Mouse (Mus musculus) forebrain, embryonic 15.5 days (tissue): ENCODE results near the gene Grip1. TPM values are rescaled to one million over a fixed set of nuclear protein-coding genes. Genes with fewer than 3 reads are reported as not detected.
A peak's percentile ranks its signal among the peaks of the same experiment; 100 is the strongest.

ENCODE experiments used
- ATAC-seq: fragments of 200-750 bp; cut with Nextera tagmentation; replicated peaks from 2 replicates; pipeline ENCODE4 v1.8.0; 2017; ENCODE audit warnings: mild to moderate bottlenecking, moderate TSS enrichment, moderate library complexity
- H3K27ac ChIP-seq: fragments of 300-500 bp; sonication (generic); replicated peaks from 2 replicates; pipeline ENCODE4 v1.5.1; 2015; ENCODE audit warnings: mild to moderate bottlenecking, inconsistent platforms
- H3K27me3 ChIP-seq: fragments of 300-500 bp; sonication (generic); 2 replicates; pipeline ENCODE4 v1.6.1; 2015; ENCODE audit warnings: inconsistent platforms
- H3K36me3 ChIP-seq: fragments of 300-500 bp; sonication (generic); 2 replicates; pipeline ENCODE4 v1.6.1; 2015; ENCODE audit warnings: mild to moderate bottlenecking, inconsistent platforms
- H3K4me1 ChIP-seq: fragments of 300-500 bp; sonication (generic); 2 replicates; pipeline ENCODE4 v1.6.1; 2015; ENCODE audit warnings: inconsistent platforms
- H3K4me2 ChIP-seq: fragments of 300-500 bp; sonication (generic); replicated peaks from 2 replicates; pipeline ENCODE4 v1.6.1; 2015; ENCODE audit warnings: mild to moderate bottlenecking, inconsistent platforms
- H3K4me3 ChIP-seq: fragments of 300-500 bp; sonication (generic); 2 replicates; pipeline ENCODE4 v1.5.1; 2015; ENCODE audit warnings: mild to moderate bottlenecking, inconsistent platforms
- H3K9ac ChIP-seq: fragments of 300-500 bp; sonication (generic); replicated peaks from 2 replicates; pipeline ENCODE4 v1.6.1; 2015; ENCODE audit warnings: mild to moderate bottlenecking, inconsistent platforms
- H3K9me3 ChIP-seq: fragments of 300-500 bp; sonication (generic); 2 replicates; pipeline ENCODE4 v1.6.1; 2016; ENCODE audit warnings: inconsistent platforms
- WGBS: fragments of 180-500 bp; shearing (Covaris S2); methylation state at CpG from one replicate; pipeline ENCODE4 v1.1.7; 2015; ENCODE audit warnings: mixed read lengths; 5-methylcytosine and 5-hydroxymethylcytosine counted together
- polyA plus RNA-seq: library from polyadenylated mRNA; unstranded; fragments of >200 nt; fragmentation: Nextera tagmentation; extraction: Ambion mirVana; gene quantifications from 2 replicates; pipeline ENCODE4 v1.2.1, GENCODE M21; 2015

The Grip1 gene
- polyA plus RNA-seq, 1 experiment from 2014 or later, result 19.2 TPM

DNA sequence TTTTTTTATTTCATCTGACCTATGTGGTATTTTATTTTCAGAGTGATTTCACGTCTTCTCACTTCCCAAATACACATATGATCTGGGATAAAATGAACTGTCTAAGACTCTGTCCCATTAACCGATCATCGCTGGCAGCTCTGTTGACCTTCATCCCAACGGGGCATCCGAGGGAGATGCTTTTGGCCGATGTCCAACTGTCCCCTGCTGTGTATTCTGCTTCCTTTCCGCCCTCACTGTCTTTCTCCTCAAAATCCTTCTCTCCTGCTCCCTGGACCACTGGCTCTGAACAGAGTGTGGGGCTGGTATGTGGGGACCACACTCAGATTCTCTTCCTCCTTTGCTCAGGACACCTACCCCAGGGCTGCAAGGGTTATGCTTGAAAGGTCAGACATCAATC lies 370.1 kb downstream of the Grip1 start:
- Histone ChIP-seq H3K4me1 (peaks cover 31% of the 10 kb centered on the region), H3K27ac (no peak overlapping the region), H3K36me3 (no peaks in the 10 kb centered on the region), H3K4me2 (no peak overlapping the region), H3K9ac (no peak overlapping the region), H3K9me3 (no peaks in the 10 kb centered on the region), H3K27me3 (no peaks in the 10 kb centered on the region), H3K4me3 (no peak overlapping the region)
- 52% methylated on average over 7 of the region's 7 CpGs for WGBS
- ATAC-seq, result no peak

GRCm38 (mm10) chr10:119824521-119824920 lies 370.9 kb downstream of the Grip1 start:
- ATAC-seq, result no peak
- Histone ChIP-seq H3K9ac (no peak overlapping the region), H3K4me3 (no peak overlapping the region), H3K9me3 (no peaks in the 10 kb centered on the region), H3K36me3 (no peaks in the 10 kb centered on the region), H3K4me1 (peaks cover 23% of the 10 kb centered on the region), H3K27me3 (no peaks in the 10 kb centered on the region), H3K27ac (no peak overlapping the region), H3K4me2 (no peak overlapping the region)
- WGBS, result 83% methylated on average over 11 of the region's 11 CpGs

GRCm38 (mm10) chr10:119830388-119830956 lies 376.8 kb downstream of the Grip1 start:
- no peak overlapping the region for H3K9ac ChIP-seq
- no peaks in the 10 kb centered on the region for H3K36me3 ChIP-seq
- no peak overlapping the region for H3K27ac ChIP-seq
- no peaks in the 10 kb centered on the region for H3K27me3 ChIP-seq
- no peak overlapping the region for H3K4me3 ChIP-seq
- H3K4me2 ChIP-seq, result no peak overlapping the region
- H3K4me1 ChIP-seq, result peaks cover 9% of the 10 kb centered on the region
- WGBS, result 68% methylated on average over 6 of the region's 6 CpGs
- peaks cover 4% of the 10 kb centered on the region for H3K9me3 ChIP-seq
- no peak for ATAC-seq

DNA sequence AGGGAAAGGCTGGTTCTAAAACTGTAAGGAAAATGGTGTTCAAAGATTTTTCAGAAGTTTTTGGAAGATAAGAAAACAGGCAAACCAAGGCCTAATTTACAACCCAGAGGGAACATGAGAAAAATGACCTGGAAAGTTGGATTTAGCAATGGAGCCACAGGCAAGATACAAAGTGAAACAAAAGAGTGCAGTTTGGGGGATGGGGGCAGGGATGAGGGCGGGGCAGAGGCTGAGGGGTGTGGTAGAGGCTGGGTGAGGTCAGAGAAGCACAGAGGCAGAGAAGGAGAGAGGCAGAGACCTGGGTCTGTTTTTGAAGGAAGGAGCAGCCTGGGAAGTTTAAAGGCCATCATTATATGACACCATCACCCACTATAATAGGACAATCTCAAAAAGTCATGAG lies 377.5 kb downstream of the Grip1 start:
- Histone ChIP-seq H3K4me1 (peaks cover 9% of the 10 kb centered on the region), H3K27me3 (no peaks in the 10 kb centered on the region), H3K36me3 (no peaks in the 10 kb centered on the region), H3K9ac (no peak overlapping the region), H3K27ac (no peak overlapping the region), H3K4me3 (no peak overlapping the region), H3K4me2 (no peak overlapping the region), H3K9me3 (peaks cover 4% of the 10 kb centered on the region)
- ATAC-seq, result no peak
- WGBS, result 91% methylated on average over 1 of the region's 1 CpGs

- no peak overlapping the region for H3K4me2 ChIP-seq
- no peak for ATAC-seq
- H3K27me3 ChIP-seq, result no peaks in the 10 kb centered on the region
- H3K4me1 ChIP-seq, result peaks cover 11% of the 10 kb centered on the region
- WGBS, result 84% methylated on average over 5 of the region's 5 CpGs
- peaks cover 4% of the 10 kb centered on the region for H3K9me3 ChIP-seq
- H3K27ac ChIP-seq, result no peak overlapping the region
- H3K4me3 ChIP-seq, result no peak overlapping the region
- H3K9ac ChIP-seq, result no peak overlapping the region
- H3K36me3 ChIP-seq, result no peaks in the 10 kb centered on the region
Measured at GRCm38 (mm10) chr10:119833334-119833733, 379.7 kb downstream of the Grip1 start.

GRCm38 (mm10) chr10:119834122-119834521 lies 380.5 kb downstream of the Grip1 start:
- no peaks in the 10 kb centered on the region for H3K36me3 ChIP-seq
- H3K9me3 ChIP-seq, result peaks cover 4% of the 10 kb centered on the region
- no peak for ATAC-seq
- no peak overlapping the region for H3K4me3 ChIP-seq
- H3K4me2 ChIP-seq, result no peak overlapping the region
- no peaks in the 10 kb centered on the region for H3K27me3 ChIP-seq
- 61% methylated on average over 4 of the region's 4 CpGs for WGBS
- no peak overlapping the region for H3K27ac ChIP-seq
- peaks cover 16% of the 10 kb centered on the region for H3K4me1 ChIP-seq
- H3K9ac ChIP-seq, result no peak overlapping the region

GRCm38 (mm10) chr10:119839645-119840044 lies 386.0 kb downstream of the Grip1 start:
- Histone ChIP-seq H3K4me1 (peaks cover 11% of the 10 kb centered on the region), H3K27ac (no peak overlapping the region), H3K4me2 (no peak overlapping the region), H3K36me3 (no peaks in the 10 kb centered on the region), H3K9ac (no peak overlapping the region), H3K27me3 (no peaks in the 10 kb centered on the region), H3K9me3 (no peaks in the 10 kb centered on the region), H3K4me3 (no peak overlapping the region)
- 85% methylated on average over 11 of the region's 11 CpGs for WGBS
- ATAC-seq, result 0 out of 2 replicates have a peak, but pooled peaks have one; percentile 38

GRCm38 (mm10) chr10:119842004-119842403 lies 388.4 kb downstream of the Grip1 start:
- H3K27me3 ChIP-seq, result no peaks in the 10 kb centered on the region
- no peak for ATAC-seq
- H3K36me3 ChIP-seq, result no peaks in the 10 kb centered on the region
- no peaks in the 10 kb centered on the region for H3K9me3 ChIP-seq
- no peak overlapping the region for H3K9ac ChIP-seq
- no peak overlapping the region for H3K27ac ChIP-seq
- H3K4me3 ChIP-seq, result no peak overlapping the region
- peaks cover 22% of the 10 kb centered on the region for H3K4me1 ChIP-seq
- no peak overlapping the region for H3K4me2 ChIP-seq
- 88% methylated on average over 4 of the region's 4 CpGs for WGBS

DNA sequence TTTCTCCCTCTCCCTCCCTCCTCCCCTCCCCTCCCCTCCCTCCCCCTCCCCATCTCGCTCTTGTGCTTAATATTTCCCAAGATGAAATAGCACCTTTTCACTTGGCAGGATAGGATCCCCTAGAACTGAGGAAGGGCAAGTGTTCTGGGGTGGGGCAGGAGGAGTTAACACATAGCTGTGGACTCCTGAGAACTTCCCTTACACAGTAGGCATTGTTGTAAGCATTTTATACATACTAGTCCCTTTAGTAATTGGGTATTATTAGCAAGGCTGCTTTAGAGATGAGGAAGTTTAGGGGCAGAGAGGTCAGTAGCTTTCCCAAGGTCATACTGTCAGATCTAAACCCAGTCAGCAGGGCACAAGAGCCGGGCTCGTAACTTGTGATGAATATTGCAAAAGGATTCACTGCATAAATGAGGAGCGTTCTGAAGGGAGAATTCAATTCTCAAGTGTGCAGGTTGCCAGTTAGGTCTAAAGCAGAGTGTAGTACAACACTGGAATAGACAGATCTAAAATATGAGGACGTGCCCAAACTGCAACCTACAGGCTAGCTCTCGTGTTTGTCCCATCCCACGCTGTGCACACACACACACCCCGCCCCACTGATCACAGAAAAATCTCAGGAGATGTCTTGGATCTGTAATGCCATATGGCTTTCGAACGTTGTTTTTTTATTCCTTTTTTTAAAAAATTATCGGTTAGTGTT lies 392.2 kb downstream of the Grip1 start:
- peak; percentile 41; the same call in 1 of the 2 replicates for ATAC-seq
- Histone ChIP-seq H3K4me1 (peaks cover 14% of the 10 kb centered on the region), H3K9me3 (no peaks in the 10 kb centered on the region), H3K9ac (no peak overlapping the region), H3K36me3 (no peaks in the 10 kb centered on the region), H3K27ac (no peak overlapping the region), H3K4me2 (no peak overlapping the region), H3K27me3 (no peaks in the 10 kb centered on the region), H3K4me3 (no peak overlapping the region)
- WGBS, result 74% methylated on average over 11 of the region's 11 CpGs

GRCm38 (mm10) chr10:119851594-119851993 lies 398.0 kb downstream of the Grip1 start:
- no peak overlapping the region for H3K9ac ChIP-seq
- no peaks in the 10 kb centered on the region; the same call in 1 of the 2 replicates for H3K4me1 ChIP-seq
- no peaks in the 10 kb centered on the region for H3K36me3 ChIP-seq
- no peaks in the 10 kb centered on the region for H3K27me3 ChIP-seq
- H3K27ac ChIP-seq, result no peak overlapping the region
- no peak for ATAC-seq
- no peaks in the 10 kb centered on the region for H3K9me3 ChIP-seq
- no peak overlapping the region for H3K4me2 ChIP-seq
- 89% methylated on average over 11 of the region's 11 CpGs for WGBS
- H3K4me3 ChIP-seq, result no peak overlapping the region

- ATAC-seq, result no peak
- Histone ChIP-seq H3K36me3 (no peaks in the 10 kb centered on the region), H3K4me2 (no peak overlapping the region), H3K27me3 (no peaks in the 10 kb centered on the region), H3K9ac (no peak overlapping the region), H3K27ac (no peak overlapping the region), H3K4me1 (no peaks in the 10 kb centered on the region; the same call in 1 of the 2 replicates), H3K4me3 (no peak overlapping the region), H3K9me3 (no peaks in the 10 kb centered on the region)
- 89% methylated on average over 7 of the region's 7 CpGs for WGBS
Measured at GRCm38 (mm10) chr10:119852582-119853135, 399.0 kb downstream of the Grip1 start.

DNA sequence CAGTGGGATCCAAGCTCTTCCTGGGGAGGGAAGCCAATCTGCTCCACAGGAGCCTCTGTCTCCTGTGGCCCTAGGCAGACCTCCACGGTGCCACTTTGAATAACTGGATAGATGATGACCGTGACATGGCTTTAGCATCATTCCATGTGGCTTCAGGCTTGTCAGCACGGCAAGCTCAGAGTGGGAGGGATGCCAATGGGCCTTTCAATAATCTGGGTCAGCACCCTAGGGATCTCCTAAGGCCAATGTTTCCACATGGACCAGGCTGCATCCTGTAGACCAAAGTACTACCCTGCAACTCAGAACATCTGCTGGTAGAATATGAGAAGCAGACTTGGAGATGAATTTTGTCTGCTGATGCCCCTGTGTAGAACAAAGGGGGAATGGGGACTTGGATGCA lies 414.1 kb downstream of the Grip1 start:
- Histone ChIP-seq H3K9ac (no peak overlapping the region), H3K4me1 (no peaks in the 10 kb centered on the region), H3K4me2 (no peak overlapping the region), H3K27me3 (no peaks in the 10 kb centered on the region), H3K36me3 (peaks cover 10% of the 10 kb centered on the region), H3K9me3 (peaks cover 4% of the 10 kb centered on the region; the same call in 1 of the 2 replicates), H3K27ac (no peak overlapping the region), H3K4me3 (no peak overlapping the region)
- 87% methylated on average over 3 of the region's 3 CpGs for WGBS
- no peak for ATAC-seq
